Mouse (Mus musculus): ENCODE measurements around the gene Gpr89.

DNA sequence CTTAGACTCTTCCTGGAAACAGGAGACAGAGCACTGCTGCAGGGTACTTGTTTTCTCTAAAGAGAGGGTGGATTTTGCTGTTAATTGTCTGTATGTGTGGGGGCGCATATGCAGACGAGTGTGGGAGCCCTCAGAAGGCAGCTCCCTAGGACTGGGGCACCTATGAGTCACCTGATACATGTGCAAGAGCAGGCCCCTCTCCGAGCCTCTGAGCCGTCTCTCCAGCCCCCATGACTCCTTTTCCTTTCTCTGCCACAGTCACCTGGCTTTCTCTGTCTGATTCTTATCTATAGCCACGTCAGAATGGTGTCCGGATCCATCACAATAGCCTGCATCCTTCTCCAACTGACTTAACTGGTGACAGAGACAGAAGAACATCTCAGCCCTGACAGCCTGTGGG, 23.6 kb downstream of the Gpr89 start:
- TF ChIP-seq CTCF (IDR thresholded peaks at IDR 0.05; ENCODE audit: borderline replicate concordance, insufficient read depth, low read depth, low read length) (no peak), POLR2A (IDR thresholded peaks at IDR 0.05; ENCODE audit: borderline replicate concordance, insufficient read depth, low read length) (no peak)

Data from cerebellum, adult 2 months (tissue).